Mouse (Mus musculus): ENCODE results near the gene Cbx7. TPM values are rescaled to one million over a fixed set of nuclear protein-coding genes. Genes with fewer than 3 reads are reported as not detected.
A peak's percentile ranks its signal among the peaks of the same experiment; 100 is the strongest.

Cbx7 gene
- total RNA-seq, 1 experiment: 171 TPM

DNA sequence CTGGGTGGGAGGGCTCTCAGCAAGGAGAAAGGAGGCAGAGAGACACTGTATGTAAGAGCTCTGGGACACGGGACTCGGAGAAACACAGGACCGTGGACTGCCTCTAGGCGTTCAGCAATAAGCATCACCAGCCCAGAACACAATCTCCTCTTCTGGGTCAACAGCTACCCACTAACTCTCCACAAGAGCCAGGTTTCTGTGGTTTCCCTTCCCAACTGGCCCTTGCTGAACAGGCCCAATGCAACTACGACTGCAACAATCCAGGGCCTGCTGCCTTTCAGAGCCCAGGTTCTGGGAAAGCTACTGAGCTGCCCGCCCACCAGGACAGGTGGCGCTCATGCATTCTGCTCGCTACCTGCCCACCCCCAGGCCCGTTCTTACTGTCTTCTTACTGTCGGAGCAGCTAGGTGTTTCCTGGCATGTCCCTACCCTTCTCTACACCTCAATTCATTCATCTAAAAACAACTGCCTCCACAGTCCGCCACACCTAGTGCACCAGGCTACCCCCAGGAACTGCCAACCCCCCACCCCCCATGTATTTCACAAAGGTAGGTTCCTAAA, 44.0 kb downstream of the Cbx7 start:
- H3K9ac ChIP-seq (ENCODE audit: insufficient read depth, low read depth, low read length, poor library complexity, severe bottlenecking): peak overlapping the region; percentile 17
- TF ChIP-seq HCFC1 (IDR thresholded peaks at IDR 0.05; ENCODE audit: borderline replicate concordance, insufficient read depth, low read length): no peak
- TF ChIP-seq ZNF384 (IDR thresholded peaks at IDR 0.05; ENCODE audit: low read depth, low read length): no peak
- TF ChIP-seq CHD2 (IDR thresholded peaks at IDR 0.05; ENCODE audit: low read depth, low read length): no peak
- TF ChIP-seq MAFK (IDR thresholded peaks at IDR 0.05; ENCODE audit: insufficient read depth, low read depth, low read length): no peak
- no peak for TF ChIP-seq ZC3H11A (IDR thresholded peaks at IDR 0.05; ENCODE audit: borderline replicate concordance, low read depth, low read length)
- in situ Hi-C loops (cut with MboI; ENCODE audit: low sequenced_read_pairs in 2 of 2, unreplicated experiment in 2 of 2): no loop called here
- peaks cover 50% of the 10 kb centered on the region for H3K36me3 ChIP-seq (ENCODE audit: control insufficient read depth, insufficient read depth, low read length, poor library complexity, severe bottlenecking)
- peaks cover 3 to 19% of the 10 kb centered on the region in 2 experiments; a peak in 3 of 4 replicates for H3K4me1 ChIP-seq (ENCODE audit: control insufficient read depth in 2 of 2, insufficient read depth in 2 of 2, low read length in 2 of 2, poor library complexity in 1 of 2)
- no peak for DNase-seq (ENCODE audit: low read depth, low spot score)
- peak overlapping the region; percentile 61 for H3K27ac ChIP-seq (ENCODE audit: insufficient read depth, low read depth, low read length, poor library complexity, severe bottlenecking)
- peak overlapping the region; percentile 40 to 46 for H3K4me3 ChIP-seq (ENCODE audit: insufficient read depth in 1 of 2, low read depth in 1 of 2, low read length in 2 of 2, poor library complexity in 1 of 2, severe bottlenecking in 1 of 2)
- no peaks in the 10 kb centered on the region for H3K9me3 ChIP-seq (ENCODE audit: control insufficient read depth, insufficient read depth, low read depth, low read length)

DNA sequence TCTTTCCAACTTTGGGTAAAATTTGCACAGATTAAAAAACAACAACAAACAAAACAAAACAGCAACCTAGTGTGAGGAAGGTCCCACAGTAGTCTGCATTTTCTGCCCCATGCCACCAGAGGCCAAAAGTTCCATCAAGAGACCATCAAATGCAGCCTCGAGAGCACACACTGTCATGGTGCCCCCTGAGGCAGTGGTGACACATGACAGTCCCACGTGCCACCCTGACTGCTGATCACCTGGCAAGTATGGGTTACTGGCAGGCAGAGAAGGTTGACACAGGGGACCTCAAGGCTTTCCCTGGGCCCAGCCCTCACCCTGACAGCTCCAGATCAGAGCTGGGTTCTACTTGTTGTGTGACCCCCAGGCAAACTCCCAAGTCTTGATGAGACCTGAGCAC, 51.1 kb downstream of the Cbx7 start:
- peaks cover 68% of the 10 kb centered on the region for H3K36me3 ChIP-seq (ENCODE audit: control insufficient read depth, insufficient read depth, low read length, poor library complexity, severe bottlenecking)
- no peak for DNase-seq (ENCODE audit: low read depth, low spot score)
- no peak overlapping the region for H3K4me3 ChIP-seq (ENCODE audit: insufficient read depth in 1 of 2, low read depth in 1 of 2, low read length in 2 of 2, poor library complexity in 1 of 2, severe bottlenecking in 1 of 2)
- TF ChIP-seq MAFK (IDR thresholded peaks at IDR 0.05; ENCODE audit: insufficient read depth, low read depth, low read length) (no peak), ZNF384 (IDR thresholded peaks at IDR 0.05; ENCODE audit: low read depth, low read length) (no peak), ZC3H11A (IDR thresholded peaks at IDR 0.05; ENCODE audit: borderline replicate concordance, low read depth, low read length) (no peak), HCFC1 (IDR thresholded peaks at IDR 0.05; ENCODE audit: borderline replicate concordance, insufficient read depth, low read length) (no peak), CHD2 (IDR thresholded peaks at IDR 0.05; ENCODE audit: low read depth, low read length) (no peak)
- no peak overlapping the region for H3K9ac ChIP-seq (ENCODE audit: insufficient read depth, low read depth, low read length, poor library complexity, severe bottlenecking)
- H3K4me1 ChIP-seq (ENCODE audit: control insufficient read depth in 2 of 2, insufficient read depth in 2 of 2, low read length in 2 of 2, poor library complexity in 1 of 2): peaks cover 0 to 30% of the 10 kb centered on the region in 2 experiments; a peak in 2 of 4 replicates
- H3K9me3 ChIP-seq (ENCODE audit: control insufficient read depth, insufficient read depth, low read depth, low read length): no peaks in the 10 kb centered on the region
- no peak overlapping the region for H3K27ac ChIP-seq (ENCODE audit: insufficient read depth, low read depth, low read length, poor library complexity, severe bottlenecking)
- in situ Hi-C loops (cut with MboI; ENCODE audit: low sequenced_read_pairs in 2 of 2, unreplicated experiment in 2 of 2): no loop called here

DNA sequence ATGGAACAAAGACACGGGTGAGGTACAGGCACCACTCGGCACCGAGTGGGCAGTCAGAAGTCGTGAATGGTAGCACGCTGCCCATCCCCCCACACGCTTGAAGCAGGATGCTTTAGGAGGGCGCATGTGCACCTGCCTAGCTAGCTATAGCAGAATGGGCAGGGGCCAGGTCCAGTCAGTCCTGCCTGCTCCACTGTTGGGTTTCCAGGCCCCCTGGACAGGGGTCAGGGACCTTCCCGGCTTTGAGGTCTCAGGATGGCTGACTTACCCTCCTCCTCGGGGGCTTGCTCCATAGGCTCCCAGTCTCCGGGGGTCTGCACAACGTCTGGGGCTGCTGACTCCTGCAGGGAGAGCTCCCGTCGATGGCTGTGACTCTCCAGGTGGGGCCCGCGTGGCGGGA, 52.4 kb downstream of the Cbx7 start:
- Histone ChIP-seq H3K9me3 (ENCODE audit: control insufficient read depth, insufficient read depth, low read depth, low read length) (no peaks in the 10 kb centered on the region), H3K36me3 (ENCODE audit: control insufficient read depth, insufficient read depth, low read length, poor library complexity, severe bottlenecking) (peaks cover 61% of the 10 kb centered on the region), H3K9ac (ENCODE audit: insufficient read depth, low read depth, low read length, poor library complexity, severe bottlenecking) (peak overlapping the region; percentile 54; the same call in 1 of the 2 replicates), H3K4me1 (ENCODE audit: control insufficient read depth in 2 of 2, insufficient read depth in 2 of 2, low read length in 2 of 2, poor library complexity in 1 of 2) (peaks cover 0 to 30% of the 10 kb centered on the region in 2 experiments; a peak in 2 of 4 replicates), H3K4me3 (ENCODE audit: insufficient read depth in 1 of 2, low read depth in 1 of 2, low read length in 2 of 2, poor library complexity in 1 of 2, severe bottlenecking in 1 of 2) (peak overlapping the region in 1 of 2 experiments; percentile 22; a peak in 1 of 4 replicates), H3K27ac (ENCODE audit: insufficient read depth, low read depth, low read length, poor library complexity, severe bottlenecking) (peak overlapping the region; percentile 14; the same call in 1 of the 2 replicates)
- TF ChIP-seq ZNF384 (IDR thresholded peaks at IDR 0.05; ENCODE audit: low read depth, low read length) (no peak), ZC3H11A (IDR thresholded peaks at IDR 0.05; ENCODE audit: borderline replicate concordance, low read depth, low read length) (no peak), MAFK (IDR thresholded peaks at IDR 0.05; ENCODE audit: insufficient read depth, low read depth, low read length) (no peak), HCFC1 (IDR thresholded peaks at IDR 0.05; ENCODE audit: borderline replicate concordance, insufficient read depth, low read length) (no peak), CHD2 (IDR thresholded peaks at IDR 0.05; ENCODE audit: low read depth, low read length) (no peak)
- DNase-seq (ENCODE audit: low read depth, low spot score): no peak
- in situ Hi-C loops (cut with MboI; ENCODE audit: low sequenced_read_pairs in 2 of 2, unreplicated experiment in 2 of 2): no loop called here

DNA sequence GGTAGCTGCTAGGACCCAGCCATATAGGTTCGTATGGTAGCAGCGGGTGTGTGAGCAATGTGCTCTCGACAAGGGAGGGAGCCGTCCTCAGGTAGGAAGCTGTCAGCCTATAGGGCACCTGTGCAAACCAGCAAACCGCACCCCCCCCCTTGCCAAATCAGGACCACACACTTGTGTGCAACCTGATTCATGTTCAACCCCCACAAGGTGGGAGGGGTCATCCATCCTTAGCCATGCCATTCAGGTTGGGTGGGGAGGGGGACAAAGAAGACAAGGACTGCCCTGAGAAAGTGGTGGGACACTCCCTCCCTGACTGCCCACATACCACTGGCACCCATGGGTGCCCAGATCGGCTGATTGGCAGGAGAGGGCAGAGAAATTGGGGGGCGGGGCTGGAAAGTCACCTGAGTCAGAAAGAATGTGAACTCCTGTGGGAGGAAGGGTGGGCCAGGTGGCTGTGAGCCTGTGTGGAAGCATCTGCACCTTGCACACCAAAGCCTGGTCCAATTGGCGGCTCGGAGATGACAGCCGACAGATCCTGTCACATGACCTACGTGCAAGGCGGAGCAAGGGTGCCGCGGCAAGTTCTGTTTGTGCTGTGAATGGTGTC, 53.7 kb downstream of the Cbx7 start:
- H3K9me3 ChIP-seq (ENCODE audit: control insufficient read depth, insufficient read depth, low read depth, low read length): no peaks in the 10 kb centered on the region
- peaks cover 54% of the 10 kb centered on the region for H3K36me3 ChIP-seq (ENCODE audit: control insufficient read depth, insufficient read depth, low read length, poor library complexity, severe bottlenecking)
- in situ Hi-C loops (cut with MboI; ENCODE audit: low sequenced_read_pairs in 2 of 2, unreplicated experiment in 2 of 2): no loop called here
- no peak overlapping the region for H3K4me3 ChIP-seq (ENCODE audit: insufficient read depth in 1 of 2, low read depth in 1 of 2, low read length in 2 of 2, poor library complexity in 1 of 2, severe bottlenecking in 1 of 2)
- peaks cover 0 to 32% of the 10 kb centered on the region in 2 experiments; a peak in 2 of 4 replicates for H3K4me1 ChIP-seq (ENCODE audit: control insufficient read depth in 2 of 2, insufficient read depth in 2 of 2, low read length in 2 of 2, poor library complexity in 1 of 2)
- H3K9ac ChIP-seq (ENCODE audit: insufficient read depth, low read depth, low read length, poor library complexity, severe bottlenecking): no peak overlapping the region
- DNase-seq (ENCODE audit: low read depth, low spot score): no peak
- H3K27ac ChIP-seq (ENCODE audit: insufficient read depth, low read depth, low read length, poor library complexity, severe bottlenecking): peak overlapping the region; percentile 19; the same call in 1 of the 2 replicates
- TF ChIP-seq MAFK (IDR thresholded peaks at IDR 0.05; ENCODE audit: insufficient read depth, low read depth, low read length) (no peak), ZNF384 (IDR thresholded peaks at IDR 0.05; ENCODE audit: low read depth, low read length) (no peak), CHD2 (IDR thresholded peaks at IDR 0.05; ENCODE audit: low read depth, low read length) (no peak), ZC3H11A (IDR thresholded peaks at IDR 0.05; ENCODE audit: borderline replicate concordance, low read depth, low read length) (no peak), HCFC1 (IDR thresholded peaks at IDR 0.05; ENCODE audit: borderline replicate concordance, insufficient read depth, low read length) (no peak)
